Mouse (Mus musculus) olfactory bulb, adult 2 months (tissue): ENCODE data around the gene Arap2.

Source experiments
- CTCF ChIP-seq: fragments of 200-500 bp; IDR thresholded peaks from 2 replicates; pipeline ENCODE4 v1.5.1; 2012; ENCODE audit warnings: low read depth, mild to moderate bottlenecking, low read length, moderate library complexity; ENCODE audit not compliant: insufficient read depth
- POLR2A ChIP-seq: fragments of 200-500 bp; IDR thresholded peaks from 2 replicates; pipeline ENCODE4 v1.6.1; 2012; ENCODE audit warnings: mild to moderate bottlenecking, low read depth, low read length, moderate library complexity; ENCODE audit not compliant: insufficient read depth

GRCm38 (mm10) chr5:62743220-62743922 lies 22.6 kb downstream of the Arap2 start:
- no peak for TF ChIP-seq CTCF
- no peak for TF ChIP-seq POLR2A
